Mouse (Mus musculus) G1E (cell line): ENCODE data around the gene Sympk. TPM values are rescaled to one million over a fixed set of nuclear protein-coding genes. Genes with fewer than 3 reads are reported as not detected.

Experiments
- ATAC-seq: 2 replicates; pipeline ENCODE4 v1.8.0; 2016; ENCODE audit warnings: mild to moderate bottlenecking; ENCODE audit not compliant: insufficient number of reproducible peaks, poor library complexity, low FRiP score, severe bottlenecking; ENCODE audit errors: extremely low read depth
- DNase-seq: peaks from one replicate; pipeline ENCODE4 v3.0.0; 2012; ENCODE audit warnings: low spot score
- H3K27me3 ChIP-seq: 2 replicates; pipeline ENCODE4 v1.6.1; 2012; ENCODE audit warnings: mild to moderate bottlenecking, low read length, inconsistent platforms; ENCODE audit not compliant: insufficient read depth
- H3K36me3 ChIP-seq: replicated peaks from 2 replicates; pipeline ENCODE3; 2012; ENCODE audit warnings: mild to moderate bottlenecking, inconsistent platforms
- H3K4me1 ChIP-seq: 2 replicates; pipeline ENCODE4 v1.6.1; 2012; ENCODE audit warnings: low read depth, low read length, inconsistent platforms, mixed read lengths; ENCODE audit not compliant: insufficient read depth
- H3K4me3 ChIP-seq: 2 replicates; pipeline ENCODE4 v1.5.1; 2012; ENCODE audit warnings: low read depth, mild to moderate bottlenecking, inconsistent platforms, low read length, moderate library complexity, mixed read lengths
- H3K9me3 ChIP-seq: replicated peaks from 2 replicates; pipeline ENCODE4 v1.6.1; 2012; ENCODE audit warnings: inconsistent platforms
- CTCF ChIP-seq: IDR thresholded peaks from 2 replicates; pipeline ENCODE4 v1.5.1; 2012; ENCODE audit warnings: low read depth, low read length, inconsistent platforms, mixed read lengths
- GATA1 ChIP-seq: IDR thresholded peaks from 2 replicates; pipeline ENCODE4 v1.6.1; 2012; ENCODE audit warnings: borderline replicate concordance, low read length, inconsistent platforms, mixed read lengths
- GATA2 ChIP-seq: IDR thresholded peaks from 2 replicates; pipeline ENCODE4 v1.6.1; 2012; ENCODE audit warnings: low read depth, low read length, inconsistent platforms, borderline replicate concordance
- POLR2AphosphoS5 ChIP-seq: IDR thresholded peaks from 2 replicates; pipeline ENCODE4 v1.6.1; 2012; ENCODE audit warnings: low read depth, low read length, inconsistent platforms; ENCODE audit not compliant: insufficient replicate concordance
- TAL1 ChIP-seq: conservative IDR thresholded peaks from 2 replicates; pipeline ENCODE4 v1.6.1; 2012; ENCODE audit warnings: low read depth, low read length, inconsistent platforms, mixed read lengths
- polyA plus RNA-seq: library from polyadenylated mRNA; stranded (reverse); fragments of >175 nt; gene quantifications from 2 replicates; pipeline ENCODE4 v1.2.3, GENCODE M21; 2012
- total RNA-seq, 2 experiments: library from RNA; stranded (forward) in 1 of 2; stranded (reverse) in 1 of 2; fragments of 200-1000 nt in 1 of 2; fragments of >200 nt in 1 of 2; fragmentation: Nextera tagmentation in 1 of 2; gene quantifications; 2 replicates each; pipeline ENCODE4 v1.2.3; 2014 to 2017

The Sympk gene
- total and polyA plus RNA-seq, 3 experiments, result 48.1 to 257 (median 149) TPM

DNA sequence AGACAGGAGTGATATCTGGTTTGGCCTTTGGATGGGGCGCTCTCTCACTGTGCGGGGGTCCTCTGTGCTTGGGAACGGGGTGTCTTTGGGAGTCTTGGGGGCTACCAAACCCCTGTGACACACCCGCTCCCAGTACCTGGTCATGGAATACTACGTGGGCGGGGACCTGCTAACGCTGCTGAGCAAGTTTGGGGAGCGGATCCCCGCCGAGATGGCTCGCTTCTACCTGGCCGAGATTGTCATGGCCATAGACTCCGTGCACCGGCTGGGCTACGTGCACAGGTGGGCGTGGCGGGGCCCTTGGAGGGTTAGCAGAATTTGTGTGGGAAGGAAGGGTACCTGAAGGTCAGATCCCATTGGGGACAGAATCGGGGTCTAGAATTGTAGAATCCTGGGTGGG is 62.6 kb downstream of the Sympk start:
- Histone ChIP-seq H3K4me3 (no peak overlapping the region), H3K9me3 (no peaks in the 10 kb centered on the region), H3K36me3 (peaks cover 89% of the 10 kb centered on the region), H3K27me3 (no peaks in the 10 kb centered on the region), H3K4me1 (peaks cover 68% of the 10 kb centered on the region)
- ATAC-seq, result no peak
- DNase-seq, result no peak
- TF ChIP-seq GATA1 (no peak), TAL1 (no peak), POLR2AphosphoS5 (no peak), CTCF (no peak), GATA2 (no peak)

GRCm38 (mm10) chr7:19088813-19089212 is 64.6 kb downstream of the Sympk start:
- H3K27me3 ChIP-seq, result no peaks in the 10 kb centered on the region
- H3K4me1 ChIP-seq, result peaks cover 68% of the 10 kb centered on the region
- H3K9me3 ChIP-seq, result no peaks in the 10 kb centered on the region
- no peak for TF ChIP-seq GATA1
- TF ChIP-seq GATA2, result no peak
- TF ChIP-seq CTCF, result peak; percentile 89
- ATAC-seq (no peak), DNase-seq (peak; percentile 56)
- peaks cover 86% of the 10 kb centered on the region for H3K36me3 ChIP-seq
- no peak overlapping the region for H3K4me3 ChIP-seq

GRCm38 (mm10) chr7:19091913-19092312 is 67.7 kb downstream of the Sympk start:
- TF ChIP-seq TAL1 (no peak), GATA1 (no peak), POLR2AphosphoS5 (no peak), CTCF (no peak), GATA2 (no peak)
- Histone ChIP-seq H3K9me3 (no peaks in the 10 kb centered on the region), H3K4me3 (no peak overlapping the region), H3K27me3 (peaks cover 13% of the 10 kb centered on the region; the same call in 1 of the 2 replicates), H3K36me3 (peaks cover 69% of the 10 kb centered on the region), H3K4me1 (peaks cover 65% of the 10 kb centered on the region)
- DNase-seq, result no peak
- no peak for ATAC-seq

- ATAC-seq (no peak), DNase-seq (no peak)
- Histone ChIP-seq H3K27me3 (peaks cover 18% of the 10 kb centered on the region; the same call in 1 of the 2 replicates), H3K4me1 (peaks cover 65% of the 10 kb centered on the region), H3K36me3 (peaks cover 69% of the 10 kb centered on the region), H3K4me3 (no peak overlapping the region; the same call in 1 of the 2 replicates), H3K9me3 (no peaks in the 10 kb centered on the region)
- no peak for TF ChIP-seq GATA1
- no peak for TF ChIP-seq GATA2
- no peak for TF ChIP-seq TAL1
- no peak for TF ChIP-seq POLR2AphosphoS5
- TF ChIP-seq CTCF, result no peak
Observed at GRCm38 (mm10) chr7:19092381-19093173, 68.4 kb downstream of the Sympk start.

DNA sequence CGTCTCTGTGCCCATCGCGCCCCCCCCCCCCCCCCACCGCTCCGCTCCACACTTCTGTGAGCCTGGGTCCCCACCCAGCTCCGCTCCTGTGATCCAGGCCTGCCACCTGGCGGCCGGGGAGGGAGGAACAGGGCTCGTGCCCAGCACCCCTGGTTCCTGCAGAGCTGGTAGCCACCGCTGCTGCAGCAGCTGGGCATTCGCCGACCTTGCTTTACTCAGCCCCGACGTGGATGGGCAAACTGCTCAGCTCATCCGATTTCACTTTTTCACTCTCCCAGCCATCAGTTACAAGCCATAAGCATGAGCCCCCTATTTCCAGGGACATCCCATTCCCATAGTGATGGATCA is 69.0 kb downstream of the Sympk start:
- TF ChIP-seq GATA1 (no peak), GATA2 (no peak), POLR2AphosphoS5 (no peak), CTCF (peak; percentile 67; the same call in 1 of the 2 replicates)
- DNase-seq (peak; percentile 76), ATAC-seq (no peak)
- Histone ChIP-seq H3K4me1 (peaks cover 60% of the 10 kb centered on the region), H3K4me3 (peak overlapping the region; percentile 75), H3K36me3 (peaks cover 68% of the 10 kb centered on the region), H3K27me3 (peaks cover 19% of the 10 kb centered on the region; the same call in 1 of the 2 replicates), H3K9me3 (no peaks in the 10 kb centered on the region)

DNA sequence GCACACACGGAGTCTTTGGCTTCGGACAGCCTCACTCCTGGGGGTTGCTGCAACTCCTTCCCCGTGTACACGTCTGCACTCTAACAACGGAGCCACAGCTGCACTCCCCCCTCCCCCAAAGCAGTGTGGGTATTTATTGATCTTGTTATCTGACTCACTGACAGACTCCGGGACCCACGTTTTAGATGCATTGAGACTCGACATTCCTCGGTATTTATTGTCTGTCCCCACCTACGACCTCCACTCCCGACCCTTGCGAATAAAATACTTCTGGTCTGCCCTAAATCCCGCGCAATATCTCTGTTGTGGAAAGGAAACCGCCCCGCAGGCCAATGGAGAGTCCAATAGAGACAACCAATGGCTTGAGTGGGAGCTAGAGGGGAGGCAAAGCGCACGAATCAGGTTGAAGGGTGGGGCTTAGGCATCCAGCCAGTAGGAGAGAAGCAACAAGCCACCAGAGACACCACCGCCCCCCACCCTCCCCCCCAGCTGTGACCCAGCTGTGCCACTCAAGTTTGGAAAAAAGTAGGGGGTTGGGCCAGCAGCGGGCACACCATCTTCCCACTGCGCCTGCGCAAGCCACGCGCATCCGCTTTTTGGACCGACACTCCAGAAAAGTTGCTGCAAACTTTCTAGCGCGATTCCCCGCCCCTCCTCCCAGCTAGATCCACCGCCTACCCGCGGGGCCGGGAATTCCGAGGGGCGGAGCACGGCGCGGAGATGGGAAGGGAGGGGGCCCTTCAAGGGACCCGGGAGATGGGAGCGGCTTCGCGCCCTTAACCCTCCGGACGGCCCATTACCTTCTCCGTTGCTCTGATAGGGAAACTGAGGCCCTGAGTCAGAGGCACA is 69.6 kb downstream of the Sympk start:
- H3K9me3 ChIP-seq, result no peaks in the 10 kb centered on the region
- H3K4me3 ChIP-seq, result peak overlapping the region; percentile 75
- peaks cover 61% of the 10 kb centered on the region for H3K36me3 ChIP-seq
- ATAC-seq (peak; percentile 86), DNase-seq (peak; percentile 97)
- TF ChIP-seq GATA2 (no peak), CTCF (no peak), TAL1 (no peak), POLR2AphosphoS5 (no peak), GATA1 (no peak)
- H3K4me1 ChIP-seq, result peaks cover 54% of the 10 kb centered on the region
- H3K27me3 ChIP-seq, result peaks cover 20% of the 10 kb centered on the region; the same call in 1 of the 2 replicates
